Mouse (Mus musculus): Measurements from ENCODE around the gene Ddx23.

DNA sequence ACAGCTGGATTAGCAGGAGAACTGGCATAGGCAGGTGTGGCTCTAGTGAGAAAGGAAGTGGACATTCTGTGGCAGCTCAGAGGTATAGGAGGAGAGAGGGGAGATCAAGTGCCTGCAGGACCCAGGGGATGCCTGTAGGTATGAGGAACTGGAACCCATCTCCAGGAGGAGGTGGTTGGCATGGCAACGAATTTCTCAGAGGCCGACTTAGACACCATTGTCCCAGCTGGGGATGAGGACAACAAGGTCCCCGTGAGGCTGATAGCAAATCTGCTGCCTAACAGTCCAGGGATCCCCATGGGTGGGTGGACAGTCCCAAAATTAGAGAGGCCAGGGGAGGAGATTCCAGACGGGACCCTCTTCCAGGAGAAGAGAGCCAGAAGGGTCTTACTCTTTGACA is 29.8 kb downstream of the Ddx23 start:
- TF ChIP-seq POLR2A (IDR thresholded peaks at IDR 0.05; ENCODE audit: borderline replicate concordance, control insufficient read depth, low read depth, low read length) (no peak), CTCF (IDR thresholded peaks at IDR 0.05; ENCODE audit: control insufficient read depth, insufficient read depth, low read length) (no peak)

All from bone marrow, adult 2 months (tissue).